Mouse (Mus musculus) embryonic fibroblast, embryonic 13.5 days (primary cell): Measurements from ENCODE around the gene Gm2a. TPM values are rescaled to one million over a fixed set of nuclear protein-coding genes. Genes with fewer than 3 reads are reported as not detected.

Experiments
- H3K27ac ChIP-seq: 2 replicates; pipeline ENCODE4 v1.5.1; 2012; ENCODE audit warnings: low read length, control low read depth, inconsistent platforms; ENCODE audit not compliant: insufficient read depth
- H3K4me1 ChIP-seq: 2 replicates; pipeline ENCODE4 v1.6.1; 2011; ENCODE audit warnings: low read length; ENCODE audit not compliant: control insufficient read depth, insufficient read depth
- H3K4me3 ChIP-seq: 2 replicates; pipeline ENCODE4 v1.5.1; 2011; ENCODE audit warnings: mild to moderate bottlenecking, control low read depth, low read length; ENCODE audit not compliant: insufficient read depth
- CTCF ChIP-seq: IDR thresholded peaks from 2 replicates; pipeline ENCODE4 v1.5.1; 2011; ENCODE audit warnings: mild to moderate bottlenecking, control low read depth, low read length, moderate library complexity, borderline replicate concordance; ENCODE audit not compliant: insufficient read depth
- POLR2A ChIP-seq: IDR thresholded peaks from 2 replicates; pipeline ENCODE4 v1.6.1; 2011; ENCODE audit warnings: low read depth, mild to moderate bottlenecking, control low read depth, low read length, moderate library complexity
- polyA plus RNA-seq: library from polyadenylated mRNA; stranded (reverse); fragments of >200 nt; gene quantifications from 2 replicates; pipeline ENCODE4 v1.2.4, GENCODE M21; 2011; ENCODE audit warnings: low read depth; ENCODE audit not compliant: missing spikeins, insufficient read length

Gm2a gene
- 16.9 and 20.6 TPM in 2 replicates for polyA plus RNA-seq

- Histone ChIP-seq H3K4me3 (peak within 1 kb of the TSS; percentile 56), H3K27ac (peak within 1 kb of the TSS; percentile 42; the same call in 1 of the 2 replicates), H3K4me1 (no peaks in the 10 kb centered on the region)
- no peak for TF ChIP-seq CTCF
- peak; percentile 96 for TF ChIP-seq POLR2A
Observed at GRCm38 (mm10) chr11:55097463-55098188, at the start of gene Gm2a. TSS of gene Gm2a (plus strand) at chr11:55098115.

GRCm38 (mm10) chr11:55050837-55051510 lies 46.9 kb upstream of the Gm2a start:
- Histone ChIP-seq H3K4me3 (no peak overlapping the region), H3K27ac (no peak overlapping the region), H3K4me1 (no peaks in the 10 kb centered on the region)
- TF ChIP-seq CTCF, result no peak
- no peak for TF ChIP-seq POLR2A

GRCm38 (mm10) chr11:55057511-55057910 lies 40.4 kb upstream of the Gm2a start:
- Histone ChIP-seq H3K4me1 (no peaks in the 10 kb centered on the region), H3K27ac (no peak overlapping the region), H3K4me3 (no peak overlapping the region)
- no peak for TF ChIP-seq POLR2A
- TF ChIP-seq CTCF, result no peak

DNA sequence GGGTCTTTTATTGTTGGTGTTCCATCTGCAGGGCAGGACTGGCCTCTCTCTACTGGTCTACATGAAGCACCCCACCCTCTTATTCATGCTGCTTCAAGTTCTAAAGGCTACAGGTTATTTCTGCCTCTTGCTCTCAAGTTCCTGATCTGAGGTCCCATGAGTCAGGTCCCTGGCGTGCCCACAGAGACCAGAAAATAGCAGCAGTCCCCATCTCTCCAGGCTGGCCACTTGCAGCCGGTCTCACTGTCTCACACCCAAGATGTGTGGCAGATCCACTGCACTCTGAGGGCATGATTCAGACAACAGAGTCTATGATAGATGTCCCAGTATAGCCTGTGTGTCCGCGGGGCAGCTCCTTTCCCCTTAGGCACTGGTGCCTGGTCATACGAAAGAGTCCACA lies 37.1 kb upstream of the Gm2a start:
- H3K4me1 ChIP-seq, result peaks cover 3% of the 10 kb centered on the region; the same call in 1 of the 2 replicates
- H3K27ac ChIP-seq, result no peak overlapping the region
- TF ChIP-seq POLR2A, result no peak
- no peak for TF ChIP-seq CTCF
- no peak overlapping the region for H3K4me3 ChIP-seq

- TF ChIP-seq CTCF (no peak), POLR2A (no peak)
- peaks cover 3% of the 10 kb centered on the region; the same call in 1 of the 2 replicates for H3K4me1 ChIP-seq
- H3K27ac ChIP-seq, result no peak overlapping the region
- H3K4me3 ChIP-seq, result no peak overlapping the region
Observed at GRCm38 (mm10) chr11:55062856-55063255, 35.1 kb upstream of the Gm2a start.

DNA sequence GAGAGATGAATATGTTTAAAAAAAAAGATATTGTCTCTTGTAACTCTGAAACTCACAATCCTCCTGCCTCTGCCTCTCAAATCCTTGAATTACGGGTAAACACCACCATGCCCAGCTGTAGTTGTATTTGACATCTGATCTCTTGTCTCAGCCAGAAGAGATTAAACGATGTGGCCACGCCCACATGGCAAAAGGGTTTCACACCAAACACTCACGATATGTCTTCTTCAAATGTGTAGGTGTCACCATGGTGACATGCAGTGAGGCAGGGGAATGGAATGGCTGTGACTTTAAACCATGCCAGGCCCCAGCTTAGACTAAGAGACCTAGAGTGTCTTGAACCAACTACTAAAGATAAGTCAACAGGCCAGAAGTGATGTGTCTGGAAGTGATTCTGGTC lies 31.0 kb upstream of the Gm2a start:
- H3K4me1 ChIP-seq, result peaks cover 3% of the 10 kb centered on the region; the same call in 1 of the 2 replicates
- H3K27ac ChIP-seq, result no peak overlapping the region
- TF ChIP-seq POLR2A (no peak), CTCF (no peak)

GRCm38 (mm10) chr11:55069023-55069422 lies 28.9 kb upstream of the Gm2a start:
- H3K27ac ChIP-seq, result no peak overlapping the region
- no peak overlapping the region for H3K4me3 ChIP-seq
- H3K4me1 ChIP-seq, result no peaks in the 10 kb centered on the region
- TF ChIP-seq CTCF (no peak), POLR2A (no peak)

More for the DNA sequence above, 31.0 kb upstream of the Gm2a start:
- no peak overlapping the region for H3K4me3 ChIP-seq

GRCm38 (mm10) chr11:55071344-55071743 lies 26.6 kb upstream of the Gm2a start:
- no peak for TF ChIP-seq POLR2A
- TF ChIP-seq CTCF, result no peak
- Histone ChIP-seq H3K27ac (no peak overlapping the region), H3K4me1 (no peaks in the 10 kb centered on the region), H3K4me3 (no peak overlapping the region)

- Histone ChIP-seq H3K4me1 (no peaks in the 10 kb centered on the region), H3K4me3 (no peak overlapping the region), H3K27ac (no peak overlapping the region)
- TF ChIP-seq POLR2A, result no peak
- no peak for TF ChIP-seq CTCF
Observed at GRCm38 (mm10) chr11:55072467-55072866, 25.4 kb upstream of the Gm2a start.

DNA sequence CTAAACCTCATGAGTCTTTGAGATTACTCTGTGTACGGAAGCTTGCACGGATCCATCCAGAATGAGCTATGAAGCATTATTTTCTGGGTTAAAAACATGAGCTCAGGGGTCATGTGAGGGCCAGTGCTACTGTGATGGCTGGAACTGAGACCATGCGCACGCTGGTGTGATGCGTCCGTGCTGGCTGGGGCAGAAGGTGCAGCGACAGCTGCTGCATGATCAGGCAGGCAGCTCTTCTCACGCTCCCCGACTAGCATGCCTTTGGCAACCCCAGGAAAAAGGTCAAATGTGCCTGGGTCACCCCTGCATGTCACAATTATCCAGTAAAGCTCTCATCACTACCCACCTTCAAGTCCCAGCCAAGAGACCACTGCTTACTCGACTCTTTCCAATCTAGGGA lies 24.7 kb upstream of the Gm2a start:
- Histone ChIP-seq H3K4me1 (no peaks in the 10 kb centered on the region), H3K27ac (no peak overlapping the region), H3K4me3 (no peak overlapping the region)
- TF ChIP-seq CTCF, result no peak
- TF ChIP-seq POLR2A, result no peak
